Mouse (Mus musculus) thymus, postnatal 0 days (tissue): ENCODE results near the gene Mrps23. TPM values are rescaled to one million over a fixed set of nuclear protein-coding genes. Genes with fewer than 3 reads are reported as not detected.
A peak's percentile ranks its signal among the peaks of the same experiment; 100 is the strongest.

Experiments used
- DNase-seq: peaks from one replicate; pipeline ENCODE4 v3.0.0-alpha.2; 2015; ENCODE audit warnings: low spot score
- polyA plus RNA-seq: library from polyadenylated mRNA; unstranded; fragments of >200 nt; fragmentation: Nextera tagmentation; extraction: Ambion mirVana; gene quantifications from 2 replicates; pipeline ENCODE4 v1.2.1, GENCODE M21; 2015

Gene Mrps23
- polyA plus RNA-seq: 90.0 and 95.0 TPM in 2 replicates

GRCm38 (mm10) chr11:88203712-88204532 lies at the start of gene Mrps23:
TSS of gene Mrps23 (plus strand) at chr11:88204388.
- peak; percentile 94 for DNase-seq

GRCm38 (mm10) chr11:88154500-88154899 lies 49.7 kb upstream of the Mrps23 start:
- DNase-seq: no peak

- DNase-seq: no peak
Measured at GRCm38 (mm10) chr11:88155451-88155850, 48.7 kb upstream of the Mrps23 start.

- DNase-seq: no peak
Measured at GRCm38 (mm10) chr11:88155998-88156397, 48.2 kb upstream of the Mrps23 start.

- DNase-seq: no peak
Measured at GRCm38 (mm10) chr11:88156403-88156802, 47.8 kb upstream of the Mrps23 start.

GRCm38 (mm10) chr11:88158842-88159246 lies 45.3 kb upstream of the Mrps23 start:
- DNase-seq: no peak

GRCm38 (mm10) chr11:88159389-88159788 lies 44.8 kb upstream of the Mrps23 start:
- DNase-seq: no peak

GRCm38 (mm10) chr11:88160316-88160715 lies 43.9 kb upstream of the Mrps23 start:
- DNase-seq: no peak

GRCm38 (mm10) chr11:88161051-88161581 lies 43.1 kb upstream of the Mrps23 start:
- DNase-seq: no peak

GRCm38 (mm10) chr11:88161651-88162362 lies 42.4 kb upstream of the Mrps23 start:
- peak; percentile 64 for DNase-seq

GRCm38 (mm10) chr11:88162740-88163139 lies 41.4 kb upstream of the Mrps23 start:
- DNase-seq: no peak

GRCm38 (mm10) chr11:88164213-88164723 lies 39.9 kb upstream of the Mrps23 start:
- DNase-seq: peak; percentile 42

- DNase-seq: no peak
Measured at GRCm38 (mm10) chr11:88164801-88165377, 39.3 kb upstream of the Mrps23 start.

GRCm38 (mm10) chr11:88165683-88166364 lies 38.4 kb upstream of the Mrps23 start:
- no peak for DNase-seq

GRCm38 (mm10) chr11:88166471-88166870 lies 37.7 kb upstream of the Mrps23 start:
- no peak for DNase-seq

GRCm38 (mm10) chr11:88168611-88169010 lies 35.6 kb upstream of the Mrps23 start:
- DNase-seq: no peak

- DNase-seq: no peak
Measured at GRCm38 (mm10) chr11:88169531-88170040, 34.6 kb upstream of the Mrps23 start.

- no peak for DNase-seq
Measured at GRCm38 (mm10) chr11:88170606-88171005, 33.6 kb upstream of the Mrps23 start.

GRCm38 (mm10) chr11:88171876-88172442 lies 32.2 kb upstream of the Mrps23 start:
- no peak for DNase-seq

- DNase-seq: no peak
Measured at GRCm38 (mm10) chr11:88172601-88173325, 31.4 kb upstream of the Mrps23 start.
